Mouse (Mus musculus) spleen, postnatal 0 days (tissue): ENCODE measurements around the gene Prrg4. TPM values are rescaled to one million over a fixed set of nuclear protein-coding genes. Genes with fewer than 3 reads are reported as not detected.

Source experiments
- polyA plus RNA-seq: library from polyadenylated mRNA; unstranded; fragments of >200 nt; fragmentation: Nextera tagmentation; extraction: Ambion mirVana; gene quantifications from 2 replicates; pipeline ENCODE4 v1.2.1, GENCODE M21; 2015

Gene Prrg4
- 0.49 and 0.72 TPM in 2 replicates for polyA plus RNA-seq

DNA sequence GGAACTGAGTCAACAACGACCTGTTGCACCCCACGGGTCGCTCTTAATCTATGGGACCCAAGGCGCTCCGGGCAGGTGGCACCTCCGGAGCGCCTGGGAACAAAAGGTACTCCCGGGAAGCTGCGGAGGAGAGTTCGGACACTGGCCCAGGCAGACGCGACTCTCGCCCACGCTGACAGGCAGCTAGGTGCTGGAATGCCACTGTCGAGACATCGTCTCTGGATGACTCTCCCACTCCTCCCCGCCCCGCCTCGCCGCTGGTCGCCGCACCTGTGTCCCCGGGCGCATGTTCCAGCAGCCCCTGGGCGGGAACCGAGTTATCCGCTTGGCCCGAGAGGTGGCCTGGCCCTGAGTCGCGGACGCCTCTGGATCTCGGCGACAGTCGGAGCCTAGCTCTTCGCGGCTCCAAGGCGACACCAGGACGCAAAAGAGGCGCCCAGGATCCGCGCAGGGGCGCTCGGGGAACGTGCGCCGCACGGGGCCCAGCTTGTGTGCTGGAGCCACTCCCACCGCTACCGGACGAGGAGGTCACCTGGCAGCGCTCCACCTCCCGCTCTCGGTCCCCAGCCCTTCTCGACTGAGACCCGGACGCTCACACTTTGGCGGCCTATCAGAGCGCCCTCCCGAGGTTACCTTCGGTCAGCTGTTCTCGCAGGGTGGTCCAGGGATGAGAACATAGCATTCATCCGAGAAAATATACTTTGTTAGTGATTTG lies at the start of gene Prrg4:
Gene Prrg4, minus strand, starts transcription at position 601 of the 715 bp plus-strand sequence.

DNA sequence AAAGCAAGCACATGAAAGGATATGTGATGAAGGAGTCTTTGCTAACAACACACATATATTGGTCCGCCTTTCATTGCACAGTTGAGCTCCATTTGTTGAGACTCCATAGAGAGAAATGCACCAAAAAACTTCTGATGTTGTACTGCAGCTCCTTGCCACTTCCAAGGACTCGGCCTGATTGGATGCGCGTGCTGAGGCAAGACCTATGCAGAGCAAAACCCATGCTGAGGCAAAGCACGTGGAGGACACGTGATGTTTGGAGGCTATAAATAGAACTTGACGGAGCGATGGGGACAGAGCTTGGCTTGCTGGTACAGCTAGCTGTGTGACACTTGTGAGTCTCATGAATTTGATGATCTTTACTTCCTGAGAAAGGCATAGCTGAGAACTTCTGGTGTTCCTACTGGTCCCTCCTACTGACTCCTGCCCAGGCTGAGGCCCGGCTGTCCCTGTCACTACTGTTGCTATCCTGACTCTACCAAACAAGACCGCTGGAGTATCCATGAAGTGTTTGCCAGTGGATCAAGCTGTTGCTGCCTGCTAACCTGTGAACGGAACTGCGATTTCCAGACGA lies 17.7 kb upstream of the Prrg4 start, which contains the start of gene Ccdc73:
Gene Ccdc73, plus strand, starts transcription at position 524 of the 574 bp plus-strand sequence.

DNA sequence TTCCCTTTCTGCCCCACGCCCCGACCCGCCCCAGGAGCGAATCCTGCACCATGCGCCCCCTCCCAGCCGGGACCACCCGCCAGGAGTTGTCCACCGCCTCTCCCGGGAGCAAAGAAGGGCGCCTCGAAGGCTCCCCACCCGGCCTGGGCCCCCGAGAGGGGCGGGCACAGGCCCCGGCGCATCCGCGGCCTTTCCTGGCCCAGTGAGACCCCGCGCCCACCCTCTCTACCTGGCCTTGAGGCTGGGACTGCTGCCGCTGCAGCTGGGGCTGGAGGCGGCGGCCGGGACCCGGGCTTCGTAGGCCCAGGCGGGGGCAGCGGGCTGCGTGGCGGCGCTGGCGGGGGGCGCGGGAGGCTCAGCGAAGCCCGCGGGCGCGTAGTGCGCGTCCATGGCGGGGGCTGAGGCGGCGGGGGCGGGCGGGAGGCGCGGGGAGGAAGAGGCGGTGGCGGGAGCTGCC lies 33.3 kb downstream of the Prrg4 start, which contains the start of gene Qser1:
Gene Qser1, minus strand, starts transcription at position 390 of the 457 bp plus-strand sequence.

Other genes starting within 250 kb of the Prrg4 start
- gene Tcp11l1, start 137.7 kb downstream of the Prrg4 start, polyA plus RNA-seq: 10.3 and 13.8 TPM in 2 replicates
- gene Pin1rt1, start 133.5 kb downstream of the Prrg4 start, polyA plus RNA-seq: not detected in 2 replicates
- gene Depdc7, start 107.0 kb downstream of the Prrg4 start, polyA plus RNA-seq: 1.9 and 2.2 TPM in 2 replicates
- 3.0 and 3.7 TPM in 2 replicates for gene Qser1, start 33.1 kb downstream of the Prrg4 start, polyA plus RNA-seq
- gene Ccdc73, start 17.9 kb upstream of the Prrg4 start, polyA plus RNA-seq: 7.6 and 8.3 TPM in 2 replicates
- 231 and 236 TPM in 2 replicates for gene Eif3m, start 167.2 kb upstream of the Prrg4 start, polyA plus RNA-seq
- gene Gm11060, start 242.1 kb upstream of the Prrg4 start, polyA plus RNA-seq: not detected in 2 replicates